Mouse (Mus musculus) erythroblast, embryonic 14.5 days (primary cell): ENCODE data around the gene Ncoa1.

Experiments
- GATA1 ChIP-seq: IDR thresholded peaks from 2 replicates; pipeline ENCODE4 v1.6.1; 2012; ENCODE audit warnings: low read length, inconsistent platforms, mixed read lengths
- TAL1 ChIP-seq: IDR thresholded peaks from 3 replicates; pipeline ENCODE4 v1.6.1; 2012; ENCODE audit warnings: low read length, inconsistent platforms, mixed read lengths

GRCm38 (mm10) chr12:4463701-4464100 lies 13.3 kb downstream of the Ncoa1 start:
- TF ChIP-seq TAL1 (no peak), GATA1 (no peak)
